Mouse (Mus musculus) bone marrow, adult 2 months (tissue): ENCODE results near the gene Cmtm7.

Experiments used
- CTCF ChIP-seq: fragments of 200-500 bp; IDR thresholded peaks from 2 replicates; pipeline ENCODE4 v1.5.1; 2011; ENCODE audit warnings: low read length, control low read depth; ENCODE audit not compliant: control insufficient read depth, insufficient read depth
- POLR2A ChIP-seq: fragments of 200-500 bp; IDR thresholded peaks from 2 replicates; pipeline ENCODE4 v1.6.1; 2011; ENCODE audit warnings: low read depth, mild to moderate bottlenecking, control low read depth, low read length, borderline replicate concordance; ENCODE audit not compliant: control insufficient read depth

DNA sequence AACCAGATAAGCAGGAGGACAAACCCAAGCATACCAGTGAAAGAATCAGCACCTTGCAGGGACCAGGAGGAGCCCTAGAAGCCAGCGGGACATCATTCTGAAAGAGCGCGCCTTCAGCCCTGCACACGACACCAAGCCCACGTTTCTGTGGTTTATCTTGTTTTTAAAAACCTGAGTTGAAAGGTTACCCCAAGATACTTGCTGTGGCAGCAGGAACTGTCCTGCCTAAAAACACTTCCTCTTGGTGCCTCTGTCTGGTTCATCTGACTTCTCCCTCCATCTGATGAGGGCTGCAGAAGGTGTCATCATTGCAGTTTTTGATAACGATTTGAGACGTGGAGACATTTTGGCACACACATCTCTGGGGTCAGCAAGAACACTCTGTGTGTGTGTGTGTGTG is 6.1 kb upstream of the Cmtm7 start:
- TF ChIP-seq CTCF (no peak), POLR2A (no peak)
